In the genomic region with DNA sequence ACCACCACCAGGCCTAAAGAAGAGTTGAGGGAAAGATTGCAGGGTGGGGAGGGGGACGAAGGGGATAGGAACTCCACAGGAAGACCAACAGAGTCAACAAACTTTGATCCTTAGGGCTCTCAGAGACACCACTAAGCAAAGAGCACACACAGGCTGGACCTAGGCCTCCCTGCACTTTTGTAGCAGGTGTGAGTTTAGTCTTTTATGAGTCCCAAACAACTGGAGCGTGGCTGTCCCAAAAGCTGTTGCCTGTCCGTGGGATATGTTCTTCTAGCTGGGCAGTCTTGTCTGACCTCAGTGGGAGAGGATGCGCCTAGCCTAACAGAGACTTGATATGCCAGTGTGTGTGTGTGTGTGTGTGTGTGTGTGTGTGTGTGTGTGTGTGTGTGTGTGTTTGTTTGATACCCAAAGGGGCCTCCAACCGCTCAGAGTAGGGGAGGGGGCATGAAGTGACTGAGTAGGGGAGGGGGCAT, we compare ENCODE assay signal across 8 mouse cellular contexts. TPM values are rescaled to one million over a fixed set of nuclear protein-coding genes. Genes with fewer than 3 reads are reported as not detected.
DNase-seq lines count a peak whose midpoint lies in the region; ATAC-seq and TF ChIP-seq lines count a peak whose summit lies in the region.

No protein-coding gene starts in this region.

- H3K4me2 ChIP-seq in intestine, embryonic 16.5 days (ENCODE audit: low read depth, low read length), result peak overlapping the region; percentile 75
- peak overlapping the region; percentile 63 for H3K4me2 ChIP-seq in neural tube, embryonic 14.5 days (ENCODE audit: low read depth, low read length)

- peak; percentile 45 for ATAC-seq in intestine, embryonic 16.5 days
- ATAC-seq in neural tube, embryonic 14.5 days (ENCODE audit: low read depth), result peak; percentile 54; the same call in 1 of the 2 replicates
- no peak for ATAC-seq in frontal cortex, adult (ENCODE audit: low TSS enrichment)

- peak overlapping the region; percentile 49 for H3K27ac ChIP-seq in liver, adult 2 months (replicated peaks; ENCODE audit: insufficient read depth, low read depth, low read length)
- peak overlapping the region; percentile 69 for H3K27ac ChIP-seq in embryonic facial prominence, embryonic 10.5 days (replicated peaks)
- H3K27ac ChIP-seq in intestine, embryonic 16.5 days (ENCODE audit: low read length), result 0 out of 2 replicates have a peak overlapping the region, but pooled peaks have one; percentile 54
- no peak overlapping the region for H3K27ac ChIP-seq in neural tube, embryonic 14.5 days (ENCODE audit: low read depth, low read length)

- peaks cover 6% of the 10 kb centered on the region; the same call in 1 of the 2 replicates for H3K79me2 ChIP-seq in liver, adult 2 months (ENCODE audit: control insufficient read depth, insufficient read depth, low read length)

- no peaks in the 10 kb centered on the region for H3K27me3 ChIP-seq in liver, adult 2 months (ENCODE audit: control insufficient read depth, insufficient read depth, low read length)
- no peaks in the 10 kb centered on the region for H3K27me3 ChIP-seq in embryonic facial prominence, embryonic 10.5 days (replicated peaks; ENCODE audit: low read depth, poor library complexity, severe bottlenecking)
- H3K27me3 ChIP-seq in intestine, embryonic 16.5 days (replicated peaks; ENCODE audit: control insufficient read depth, insufficient read depth, low read length), result no peaks in the 10 kb centered on the region
- no peaks in the 10 kb centered on the region for H3K27me3 ChIP-seq in neural tube, embryonic 14.5 days (ENCODE audit: control insufficient read depth, insufficient read depth, low read length)

- DNase-seq in liver, adult 2 months (ENCODE audit: extremely low read depth, low read depth, low spot score), result no peak
- DNase-seq in liver, result no peak
- DNase-seq in embryonic facial prominence, embryonic 10.5 days (ENCODE audit: low spot score), result no peak
- no peak for DNase-seq in right cerebral cortex, postnatal 25 days
- no peak for DNase-seq in Muller cell, postnatal 12 days (ENCODE audit: inconsistent ontology term)

- no peaks in the 10 kb centered on the region for H3K36me3 ChIP-seq in liver, adult 2 months (ENCODE audit: control insufficient read depth, insufficient read depth, low read length)
- no peaks in the 10 kb centered on the region for H3K36me3 ChIP-seq in embryonic facial prominence, embryonic 10.5 days (replicated peaks)
- H3K36me3 ChIP-seq in intestine, embryonic 16.5 days (ENCODE audit: control insufficient read depth, insufficient read depth, low read length), result no peaks in the 10 kb centered on the region
- H3K36me3 ChIP-seq in neural tube, embryonic 14.5 days (ENCODE audit: control insufficient read depth, insufficient read depth, low read length), result no peaks in the 10 kb centered on the region

- H3K4me3 ChIP-seq in liver, adult 2 months (ENCODE audit: insufficient read depth, low read depth, low read length), result no peak overlapping the region
- H3K4me3 ChIP-seq in embryonic facial prominence, embryonic 10.5 days, result peak overlapping the region; percentile 67
- peak overlapping the region; percentile 62 for H3K4me3 ChIP-seq in intestine, embryonic 16.5 days (ENCODE audit: low read length)
- no peak overlapping the region; the same call in 1 of the 2 replicates for H3K4me3 ChIP-seq in neural tube, embryonic 14.5 days (ENCODE audit: low read depth, low read length)

- peaks cover 5% of the 10 kb centered on the region; the same call in 1 of the 2 replicates for H3K4me1 ChIP-seq in liver, adult 2 months (ENCODE audit: control insufficient read depth, insufficient read depth, low read length)
- H3K4me1 ChIP-seq in embryonic facial prominence, embryonic 10.5 days, result peaks cover 20% of the 10 kb centered on the region
- 0 out of 2 replicates have a peak, but pooled peaks cover 4% of the 10 kb centered on the region for H3K4me1 ChIP-seq in intestine, embryonic 16.5 days (ENCODE audit: control insufficient read depth, insufficient read depth, low read length)
- H3K4me1 ChIP-seq in neural tube, embryonic 14.5 days (ENCODE audit: control insufficient read depth, insufficient read depth, low read length), result peaks cover 8% of the 10 kb centered on the region; the same call in 1 of the 2 replicates

- TF ChIP-seq CTCF in liver, adult 2 months (IDR thresholded peaks at IDR 0.05; ENCODE audit: low read depth, low read length), result no peak

- no peaks in the 10 kb centered on the region for H3K9me3 ChIP-seq in embryonic facial prominence, embryonic 10.5 days
- H3K9me3 ChIP-seq in intestine, embryonic 16.5 days (ENCODE audit: control insufficient read depth, low read length), result no peaks in the 10 kb centered on the region
- H3K9me3 ChIP-seq in neural tube, embryonic 14.5 days (ENCODE audit: control insufficient read depth, low read length), result no peaks in the 10 kb centered on the region

- H3K9ac ChIP-seq in liver, adult 2 months (ENCODE audit: low read depth, low read length), result peak overlapping the region; percentile 58
- H3K9ac ChIP-seq in intestine, embryonic 16.5 days (ENCODE audit: low read depth, low read length), result peak overlapping the region; percentile 69
- H3K9ac ChIP-seq in neural tube, embryonic 14.5 days (replicated peaks; ENCODE audit: low read depth, low read length), result no peak overlapping the region

- 44% methylated on average over 5 of the region's 5 CpGs for WGBS in liver, adult 2 months
- 40% methylated on average over 5 of the region's 5 CpGs for WGBS in embryonic facial prominence, embryonic 10.5 days
- 48% methylated on average over 5 of the region's 5 CpGs for WGBS in intestine, embryonic 16.5 days
- 34% methylated on average over 5 of the region's 5 CpGs for WGBS in neural tube, embryonic 14.5 days

- no peak for TF ChIP-seq POLR2A in liver, adult 2 months (IDR thresholded peaks at IDR 0.05; ENCODE audit: extremely low read depth, insufficient read depth, low read length)

RNA-seq across cellular contexts. Expression of a gene that starts 0.7 kb away (rescaled TPM):
- 29.2 and 29.9 TPM in 2 replicates for total RNA-seq in liver, adult 2 months (2014; rRNA removed)
- 9.1 and 11.6 TPM in 2 replicates for polyA plus RNA-seq in liver, adult 2 months (2012; rRNA removed)
- polyA plus RNA-seq in embryonic facial prominence, embryonic 10.5 days (2016; fragmentation: Nextera tagmentation; extraction: Ambion mirVana), result 4.7 and 6.2 TPM in 2 replicates
- 9.9 and 10.8 TPM in 2 replicates for polyA plus RNA-seq in intestine, embryonic 16.5 days (2015; fragmentation: Nextera tagmentation; extraction: Ambion mirVana)
- 3.3 and 3.7 TPM in 2 replicates for polyA plus RNA-seq in neural tube, embryonic 14.5 days (2014; fragmentation: Nextera tagmentation; extraction: Ambion mirVana)

RNA-seq across cellular contexts. Expression of a gene that starts 29.1 kb away (rescaled TPM):
- 3.0 and 5.7 TPM in 2 replicates for total RNA-seq in liver, adult 2 months (2014; rRNA removed)
- 28.9 and 29.7 TPM in 2 replicates for polyA plus RNA-seq in liver, adult 2 months (2012; rRNA removed)
- polyA plus RNA-seq in embryonic facial prominence, embryonic 10.5 days (2016; fragmentation: Nextera tagmentation; extraction: Ambion mirVana), result 21.3 and 22.2 TPM in 2 replicates
- polyA plus RNA-seq in intestine, embryonic 16.5 days (2015; fragmentation: Nextera tagmentation; extraction: Ambion mirVana), result 27.4 and 28.9 TPM in 2 replicates
- polyA plus RNA-seq in neural tube, embryonic 14.5 days (2014; fragmentation: Nextera tagmentation; extraction: Ambion mirVana), result 13.0 TPM in 2 replicates

RNA-seq across cellular contexts. Expression of a gene that starts 29.3 kb away (rescaled TPM):
- 22.4 and 23.1 TPM in 2 replicates for total RNA-seq in liver, adult 2 months (2014; rRNA removed)
- polyA plus RNA-seq in liver, adult 2 months (2012; rRNA removed), result 2.7 and 3.0 TPM in 2 replicates
- polyA plus RNA-seq in embryonic facial prominence, embryonic 10.5 days (2016; fragmentation: Nextera tagmentation; extraction: Ambion mirVana), result 50.4 and 52.9 TPM in 2 replicates
- polyA plus RNA-seq in intestine, embryonic 16.5 days (2015; fragmentation: Nextera tagmentation; extraction: Ambion mirVana), result 30.4 and 31.4 TPM in 2 replicates
- polyA plus RNA-seq in neural tube, embryonic 14.5 days (2014; fragmentation: Nextera tagmentation; extraction: Ambion mirVana), result 30.7 and 36.9 TPM in 2 replicates

RNA-seq across cellular contexts. Expression of a gene that starts 38.9 kb away (rescaled TPM):
- total RNA-seq in liver, adult 2 months (2014; rRNA removed), result 154 and 169 TPM in 2 replicates
- polyA plus RNA-seq in liver, adult 2 months (2012; rRNA removed), result 135 and 138 TPM in 2 replicates
- 310 and 312 TPM in 2 replicates for polyA plus RNA-seq in embryonic facial prominence, embryonic 10.5 days (2016; fragmentation: Nextera tagmentation; extraction: Ambion mirVana)
- 399 and 413 TPM in 2 replicates for polyA plus RNA-seq in intestine, embryonic 16.5 days (2015; fragmentation: Nextera tagmentation; extraction: Ambion mirVana)
- polyA plus RNA-seq in neural tube, embryonic 14.5 days (2014; fragmentation: Nextera tagmentation; extraction: Ambion mirVana), result 336 and 381 TPM in 2 replicates

Comparison
In these comparisons a context has a peak if more than half of its experiments do, and no peak if none do; other contexts are left out.
1. H3K4me3 ChIP-seq: peak in embryonic facial prominence, embryonic 10.5 days (single experiment) and intestine, embryonic 16.5 days (single experiment); none in liver, adult 2 months (single experiment) and neural tube, embryonic 14.5 days (single experiment).